Mouse (Mus musculus) CH12.LX (cell line): ENCODE measurements at regions not wholly inside any gene's neighbourhood (a gene's known extent, or its start where the extent isn't known, plus 50 kb on each side); places are given as distances from the start of the nearest gene placed in this dataset.

Source experiments
- DNase-seq: peaks from one replicate; pipeline ENCODE4 v3.0.0-alpha.2; 2013; ENCODE audit errors: extremely low read depth
- H3K27ac ChIP-seq: 2 replicates; pipeline ENCODE4 v1.5.1; 2012; ENCODE audit warnings: low read depth, mild to moderate bottlenecking, control low read depth, moderate library complexity; ENCODE audit not compliant: insufficient read depth
- H3K27me3 ChIP-seq: replicated peaks from 2 replicates; pipeline ENCODE3; 2012; ENCODE audit warnings: inconsistent platforms
- H3K36me3 ChIP-seq, 2 experiments: replicated peaks in 1 of 2; 2 replicates each; pipeline versions ENCODE3 to v1.6.1; 2012; ENCODE audit warnings: inconsistent platforms in 1 of 2, low read length in 1 of 2, mild to moderate bottlenecking in 1 of 2, mixed read lengths in 1 of 2, moderate library complexity in 1 of 2; ENCODE audit not compliant: control insufficient read depth in 1 of 2, insufficient read depth in 1 of 2
- H3K4me1 ChIP-seq, 2 experiments: 2 replicates each; pipeline ENCODE4 v1.6.1; 2012; ENCODE audit warnings: inconsistent platforms in 1 of 2, moderate library complexity in 1 of 2; ENCODE audit not compliant: insufficient read depth in 2 of 2, control insufficient read depth in 1 of 2
- H3K4me2 ChIP-seq: 2 replicates; pipeline ENCODE4 v1.6.1; 2012; ENCODE audit warnings: low read depth, mild to moderate bottlenecking, control low read depth; ENCODE audit not compliant: poor library complexity, insufficient read depth, severe bottlenecking
- H3K4me3 ChIP-seq, 3 experiments: fragments of 150-350 bp in 1 of 3; sonication (generic) in 1 of 3; replicated peaks in 1 of 3; 2 replicates each; pipeline versions ENCODE3 to v1.5.1; 2011 to 2012; ENCODE audit warnings: low read depth in 2 of 3, low read length in 2 of 3, mild to moderate bottlenecking in 2 of 3, moderate library complexity in 2 of 3, control low read depth in 1 of 3, improper control_type of control experiment in 1 of 3, inconsistent platforms in 1 of 3, mixed read lengths in 1 of 3; ENCODE audit not compliant: poor library complexity in 1 of 3
- H3K79me2 ChIP-seq: replicated peaks from 2 replicates; pipeline ENCODE4 v1.6.1; 2012; ENCODE audit warnings: mild to moderate bottlenecking, moderate library complexity; ENCODE audit not compliant: control insufficient read depth, poor library complexity, insufficient read depth, severe bottlenecking; ENCODE audit errors: extremely low read depth
- H3K9ac ChIP-seq: 2 replicates; pipeline ENCODE4 v1.6.1; 2012; ENCODE audit warnings: low read depth, mild to moderate bottlenecking, control low read depth, moderate library complexity; ENCODE audit not compliant: insufficient read depth
- H3K9me3 ChIP-seq: replicated peaks from 2 replicates; pipeline ENCODE3; 2012; ENCODE audit warnings: low read length, inconsistent platforms, mixed read lengths
- BHLHE40 ChIP-seq: IDR thresholded peaks from 2 replicates; pipeline ENCODE4 v1.6.1; 2011; ENCODE audit warnings: mild to moderate bottlenecking, low read depth, low read length, improper control_type of control experiment
- CHD1 ChIP-seq: IDR thresholded peaks from 2 replicates; pipeline ENCODE4 v1.6.1; 2012; ENCODE audit warnings: low read depth, low read length, improper control_type of control experiment, inconsistent platforms
- CHD2 ChIP-seq: IDR thresholded peaks from 2 replicates; pipeline ENCODE4 v1.6.1; 2011; ENCODE audit warnings: low read length, improper control_type of control experiment
- ETS1 ChIP-seq: conservative IDR thresholded peaks from 2 replicates; pipeline ENCODE4 v1.6.1; 2012; ENCODE audit warnings: low read depth, mild to moderate bottlenecking, inconsistent platforms, low read length, improper control_type of control experiment, moderate library complexity
- GABPA ChIP-seq: IDR thresholded peaks from 2 replicates; pipeline ENCODE4 v1.6.1; 2012; ENCODE audit warnings: low read depth, low read length, improper control_type of control experiment, inconsistent platforms; ENCODE audit not compliant: insufficient replicate concordance
- IRF4 ChIP-seq: IDR thresholded peaks from 2 replicates; pipeline ENCODE4 v1.6.1; 2014; ENCODE audit warnings: low read depth, mild to moderate bottlenecking, inconsistent platforms, low read length, improper control_type of control experiment
- JUN ChIP-seq: IDR thresholded peaks from 2 replicates; pipeline ENCODE4 v1.6.1; 2011; ENCODE audit warnings: low read depth, mild to moderate bottlenecking, low read length, improper control_type of control experiment, moderate library complexity; ENCODE audit not compliant: insufficient read depth
- JUND ChIP-seq: conservative IDR thresholded peaks from 2 replicates; pipeline ENCODE4 v1.6.1; 2011; ENCODE audit warnings: low read depth, low read length, improper control_type of control experiment
- MAX ChIP-seq: IDR thresholded peaks from 2 replicates; pipeline ENCODE4 v1.6.1; 2011; ENCODE audit warnings: low read length, improper control_type of control experiment
- MAZ ChIP-seq: IDR thresholded peaks from 2 replicates; pipeline ENCODE4 v1.6.1; 2012; ENCODE audit warnings: low read depth, mild to moderate bottlenecking, inconsistent platforms, low read length, improper control_type of control experiment, moderate library complexity
- POLR2A ChIP-seq: IDR thresholded peaks from 2 replicates; pipeline ENCODE4 v1.6.1; 2011; ENCODE audit warnings: low read depth, mild to moderate bottlenecking, improper control_type of control experiment, low read length
- RCOR1 ChIP-seq: conservative IDR thresholded peaks from 2 replicates; pipeline ENCODE4 v1.6.1; 2012; ENCODE audit warnings: low read depth, mild to moderate bottlenecking, inconsistent platforms, low read length, improper control_type of control experiment
- SIN3A ChIP-seq: IDR thresholded peaks from 2 replicates; pipeline ENCODE4 v1.6.1; 2012; ENCODE audit warnings: low read length, improper control_type of control experiment, inconsistent platforms
- SMC3 ChIP-seq: IDR thresholded peaks from 2 replicates; pipeline ENCODE4 v1.6.1; 2011; ENCODE audit warnings: low read depth, low read length, improper control_type of control experiment
- USF1 ChIP-seq: IDR thresholded peaks from 2 replicates; pipeline ENCODE4 v1.6.1; 2014; ENCODE audit warnings: low read depth, mild to moderate bottlenecking, inconsistent platforms, low read length, improper control_type of control experiment
- USF2 ChIP-seq: conservative IDR thresholded peaks from 2 replicates; pipeline ENCODE4 v1.6.1; 2011; ENCODE audit warnings: low read depth, low read length, improper control_type of control experiment
- ZC3H11A ChIP-seq: IDR thresholded peaks from 2 replicates; pipeline ENCODE4 v1.6.1; 2012; ENCODE audit warnings: low read depth, mild to moderate bottlenecking, inconsistent platforms, low read length, improper control_type of control experiment
- ZMIZ1 ChIP-seq: IDR thresholded peaks from 2 replicates; pipeline ENCODE4 v1.6.1; 2012; ENCODE audit warnings: low read depth, mild to moderate bottlenecking, inconsistent platforms, low read length, improper control_type of control experiment
- ZNF384 ChIP-seq: IDR thresholded peaks from 2 replicates; pipeline ENCODE4 v1.6.1; 2012; ENCODE audit warnings: low read depth, low read length, improper control_type of control experiment, inconsistent platforms
- dilution Hi-C: fragments of 300-500 bp; cut with MboI; formaldehyde crosslinking; loops from 2 replicates; pipeline ENCODE4 v1.14.3; 2020; ENCODE audit warnings: low sequenced_read_pairs; ENCODE audit not compliant: extremely low pct_unique_long_range_greater_than_20kb, extremely low pct_ligation_motif_present
- in situ Hi-C: fragments of 300-500 bp; cut with MboI; formaldehyde crosslinking; loops from 3 replicates; pipeline ENCODE4 v1.14.3; 2019; ENCODE audit warnings: low sequenced_read_pairs, low pct_ligation_motif_present, low pct_unique_long_range_greater_than_20kb, mixed read lengths

DNA sequence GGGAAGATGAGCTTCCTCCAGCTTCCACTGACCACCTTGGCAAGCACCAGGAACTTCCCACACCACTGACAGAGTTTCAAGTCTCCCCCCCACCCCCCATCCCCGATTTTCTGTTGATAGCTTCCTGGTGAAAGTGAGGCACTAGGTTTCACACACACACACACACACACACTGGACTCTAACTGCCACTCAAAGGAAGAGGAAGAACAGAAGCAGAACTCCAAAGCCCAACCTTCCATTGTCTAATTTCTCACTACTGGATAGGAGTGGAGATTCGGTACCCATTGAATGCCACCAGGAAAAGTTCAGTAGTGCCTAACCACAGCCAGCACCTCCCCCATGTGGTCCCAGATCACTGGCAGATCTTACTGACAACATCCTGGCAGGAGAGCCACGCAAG is 138.7 kb downstream of the Kctd12 start:
- H3K36me3 ChIP-seq: no peaks in the 10 kb centered on the region
- dilution Hi-C loops: no loop called here
- in situ Hi-C loops: no loop called here
- peaks cover 4 to 6% of the 10 kb centered on the region in 2 experiments; a peak in 2 of 4 replicates for H3K4me1 ChIP-seq
- H3K4me2 ChIP-seq: no peak overlapping the region
- no peak for DNase-seq
- no peaks in the 10 kb centered on the region for H3K27me3 ChIP-seq
- TF ChIP-seq ZNF384 (no peak), USF2 (no peak), JUND (no peak)
- no peak overlapping the region for H3K27ac ChIP-seq
- no peak overlapping the region for H3K9ac ChIP-seq
- no peak overlapping the region for H3K4me3 ChIP-seq
- H3K79me2 ChIP-seq: no peaks in the 10 kb centered on the region
- H3K9me3 ChIP-seq: no peaks in the 10 kb centered on the region

DNA sequence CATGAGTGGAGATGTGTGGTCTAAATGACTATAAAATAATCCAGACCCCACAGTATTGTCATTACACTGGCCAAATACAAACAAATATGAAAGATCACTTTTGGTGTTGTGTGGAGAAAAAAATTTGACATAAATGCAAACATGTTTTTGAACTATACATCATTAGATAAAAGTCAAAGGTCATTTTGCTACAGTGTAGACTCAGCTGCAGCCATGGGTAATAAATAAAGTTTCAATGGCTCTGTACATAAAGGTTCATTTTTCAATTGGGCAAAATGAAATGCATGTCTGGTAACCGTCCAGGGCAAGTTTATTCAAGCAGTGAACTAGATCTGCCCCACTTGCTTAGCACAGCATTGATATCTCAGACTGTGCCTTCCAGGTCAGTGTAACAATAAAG is 144.8 kb downstream of the Kctd12 start:
- in situ Hi-C loops: no loop called here
- H3K27ac ChIP-seq: no peak overlapping the region
- no peak for TF ChIP-seq JUN
- TF ChIP-seq IRF4: no peak
- no peak for TF ChIP-seq ETS1
- TF ChIP-seq ZC3H11A: no peak
- no peak for TF ChIP-seq BHLHE40
- no peak for TF ChIP-seq SIN3A
- no peak for TF ChIP-seq ZMIZ1
- no peak for TF ChIP-seq USF2
- no peak for TF ChIP-seq CHD2
- TF ChIP-seq MAX: no peak
- no peak for TF ChIP-seq MAZ
- no peak for TF ChIP-seq GABPA
- TF ChIP-seq RCOR1: no peak
- no peak for TF ChIP-seq POLR2A
- TF ChIP-seq CHD1: no peak
- no peak for TF ChIP-seq USF1
- no peak for TF ChIP-seq SMC3
- H3K9ac ChIP-seq: no peak overlapping the region
- H3K79me2 ChIP-seq: no peaks in the 10 kb centered on the region
- dilution Hi-C loops: no loop called here
- H3K27me3 ChIP-seq: no peaks in the 10 kb centered on the region
- H3K36me3 ChIP-seq: no peaks in the 10 kb centered on the region
- DNase-seq: no peak
- no peak overlapping the region for H3K4me3 ChIP-seq
- H3K4me1 ChIP-seq: peaks cover 23 to 56% of the 10 kb centered on the region in 2 experiments
- H3K4me2 ChIP-seq: no peak overlapping the region
- H3K9me3 ChIP-seq: no peaks in the 10 kb centered on the region
